Mouse (Mus musculus): ENCODE data around the gene Gm17482. TPM values are rescaled to one million over a fixed set of nuclear protein-coding genes. Genes with fewer than 3 reads are reported as not detected.

The Gm17482 gene
- polyA plus RNA-seq, 1 experiment from 2014 or later, result not detected

DNA sequence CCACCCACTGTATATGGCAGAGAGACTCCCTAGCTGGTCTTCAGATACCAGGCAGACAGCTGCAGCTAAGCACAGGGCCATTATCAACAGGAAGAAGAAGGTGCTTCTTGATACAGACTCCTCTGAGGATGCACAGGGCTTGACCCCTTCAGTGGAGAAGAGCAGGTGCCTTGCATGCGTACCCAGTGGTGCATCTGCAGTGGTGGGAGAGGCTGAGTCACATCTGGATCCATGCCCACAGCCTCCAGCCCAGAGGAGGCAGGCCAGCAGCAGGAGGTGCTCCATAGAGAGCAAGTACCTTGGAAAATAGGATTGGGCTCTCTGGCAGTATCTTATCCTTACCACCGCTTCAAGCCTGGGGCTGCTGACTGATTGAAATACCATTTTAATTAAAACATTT lies 66.7 kb downstream of the Gm17482 start:
- whole genome bisulfite sequencing, result 86% methylated on average over 2 of the region's 2 CpGs
- no peak overlapping the region for H3K9ac ChIP-seq (replicated peaks)

DNA sequence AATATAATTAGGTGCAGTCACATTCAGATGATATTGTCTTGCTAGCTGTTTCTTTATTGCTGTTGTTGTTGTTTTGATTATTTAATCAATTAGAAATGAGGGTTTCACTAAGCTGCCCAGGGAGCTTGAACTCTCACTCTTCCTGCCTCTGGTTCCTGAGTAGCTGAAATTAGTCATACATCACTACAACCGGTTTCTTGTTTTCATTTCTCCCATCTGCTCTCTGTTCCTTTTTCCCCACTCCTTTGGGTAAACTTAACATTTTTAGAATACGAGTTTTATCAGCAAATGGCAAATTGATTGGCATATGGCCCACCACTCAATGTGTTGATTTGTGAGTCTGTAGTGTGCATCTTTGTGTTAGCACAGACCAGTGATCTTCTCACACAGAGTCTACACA lies 80.0 kb downstream of the Gm17482 start:
- WGBS, result 84% methylated on average over 2 of the region's 2 CpGs
- H3K4me2 ChIP-seq, result no peak overlapping the region
- H3K4me3 ChIP-seq (replicated peaks), result no peak overlapping the region

More for the DNA sequence above, 66.7 kb downstream of the Gm17482 start:
- H3K4me2 ChIP-seq, result no peak overlapping the region
- H3K27me3 ChIP-seq, result no peaks in the 10 kb centered on the region
- H3K4me1 ChIP-seq (replicated peaks), result no peaks in the 10 kb centered on the region
- H3K4me3 ChIP-seq (replicated peaks), result no peak overlapping the region
- no peak overlapping the region for H3K27ac ChIP-seq
- H3K9me3 ChIP-seq, result no peaks in the 10 kb centered on the region
- no peak for ATAC-seq (ENCODE audit: insufficient number of reproducible peaks, insufficient read depth, low FRiP score, low TSS enrichment, low read depth)
- no peaks in the 10 kb centered on the region for H3K36me3 ChIP-seq

More for the DNA sequence above, 80.0 kb downstream of the Gm17482 start:
- Histone ChIP-seq H3K36me3 (no peaks in the 10 kb centered on the region), H3K9ac (replicated peaks) (no peak overlapping the region), H3K4me1 (replicated peaks) (no peaks in the 10 kb centered on the region; the same call in 1 of the 2 replicates), H3K9me3 (no peaks in the 10 kb centered on the region), H3K27me3 (no peaks in the 10 kb centered on the region), H3K27ac (no peak overlapping the region)
- no peak for ATAC-seq (ENCODE audit: insufficient number of reproducible peaks, insufficient read depth, low FRiP score, low TSS enrichment, low read depth)

Other genes starting within 250 kb of the Gm17482 start
- 83.3 and 88.9 TPM in 2 replicates for gene Tamm41, start 189.5 kb upstream of the Gm17482 start, polyA plus RNA-seq (2016; fragmentation: Nextera tagmentation; extraction: Ambion mirVana)
- gene Syn2, start 92.4 kb upstream of the Gm17482 start, polyA plus RNA-seq (2016; fragmentation: Nextera tagmentation; extraction: Ambion mirVana), result 0.71 and 1.2 TPM in 2 replicates
- gene Timp4, start 24.9 kb downstream of the Gm17482 start, polyA plus RNA-seq (2016; fragmentation: Nextera tagmentation; extraction: Ambion mirVana), result 0.23 and 0.33 TPM in 2 replicates
- 0.65 and 0.79 TPM in 2 replicates for gene Pparg, start 133.6 kb downstream of the Gm17482 start, polyA plus RNA-seq (2016; fragmentation: Nextera tagmentation; extraction: Ambion mirVana)